Mouse (Mus musculus) liver, embryonic 14.5 days (tissue): ENCODE measurements around the gene Tnni3. TPM values are rescaled to one million over a fixed set of nuclear protein-coding genes. Genes with fewer than 3 reads are reported as not detected.

Experiments
- ATAC-seq: fragments of 200-750 bp; cut with Nextera tagmentation; 2 replicates; pipeline ENCODE4 v1.8.0; 2017; ENCODE audit warnings: moderate number of reproducible peaks, mild to moderate bottlenecking, moderate library complexity; ENCODE audit not compliant: insufficient read depth
- DNase-seq, 3 experiments: peaks; one replicate each; pipeline ENCODE4 v3.0.0-alpha.2; 2012 to 2013; ENCODE audit warnings: low read depth in 3 of 3, low spot score in 3 of 3
- H3K27ac ChIP-seq: fragments of 300-500 bp; sonication (generic); 2 replicates; pipeline ENCODE4 v1.5.1; 2014; ENCODE audit warnings: moderate library complexity, mild to moderate bottlenecking, control low read depth, inconsistent platforms
- H3K27me3 ChIP-seq: fragments of 300-500 bp; sonication (generic); 2 replicates; pipeline ENCODE4 v1.6.1; 2014; ENCODE audit warnings: mild to moderate bottlenecking, low read length, moderate library complexity; ENCODE audit not compliant: control insufficient read depth, insufficient read depth
- H3K36me3 ChIP-seq: fragments of 300-500 bp; sonication (generic); replicated peaks from 2 replicates; pipeline ENCODE4 v1.6.1; 2014; ENCODE audit warnings: low read depth; ENCODE audit not compliant: control insufficient read depth, insufficient read depth
- H3K4me1 ChIP-seq, 2 experiments: fragments of 200-500 bp in 1 of 2; fragments of 300-500 bp in 1 of 2; sonication (generic) in 1 of 2; replicated peaks; 2 replicates each; pipeline ENCODE4 v1.6.1; 2012 to 2014; ENCODE audit warnings: antibody characterized with exemption in 1 of 2, inconsistent platforms in 1 of 2, low read length in 1 of 2; ENCODE audit not compliant: control insufficient read depth in 2 of 2, insufficient read depth in 2 of 2
- H3K4me2 ChIP-seq: fragments of 300-500 bp; sonication (generic); 2 replicates; pipeline ENCODE4 v1.6.1; 2014; ENCODE audit warnings: low read depth, mild to moderate bottlenecking, control low read depth, moderate library complexity
- H3K4me3 ChIP-seq, 2 experiments: fragments of 200-500 bp in 1 of 2; fragments of 300-500 bp in 1 of 2; sonication (generic) in 1 of 2; 2 replicates each; pipeline ENCODE4 v1.5.1; 2012 to 2014; ENCODE audit warnings: low read depth in 2 of 2, low read length in 2 of 2, mild to moderate bottlenecking in 2 of 2, control low read depth in 1 of 2, inconsistent platforms in 1 of 2, moderate library complexity in 1 of 2; ENCODE audit not compliant: insufficient read depth in 1 of 2
- H3K9ac ChIP-seq: fragments of 300-500 bp; sonication (generic); replicated peaks from 2 replicates; pipeline ENCODE4 v1.6.1; 2014; ENCODE audit warnings: mild to moderate bottlenecking, control low read depth, moderate library complexity
- H3K9me3 ChIP-seq: fragments of 300-500 bp; sonication (generic); 2 replicates; pipeline ENCODE4 v1.6.1; 2016; ENCODE audit warnings: low read length, mixed read lengths; ENCODE audit not compliant: control insufficient read depth
- CTCF ChIP-seq: IDR thresholded peaks from 2 replicates; pipeline ENCODE4 v1.5.1; 2016; ENCODE audit warnings: antibody characterized with exemption, low read depth, control low read depth
- EP300 ChIP-seq: IDR thresholded peaks from 2 replicates; pipeline ENCODE4 v1.6.1; 2016; ENCODE audit warnings: antibody characterized with exemption, low read depth
- WGBS: fragments of 180-500 bp; shearing (Covaris S2); extraction: QIAGEN DNeasy Blood & Tissue Kit; methylation state at CpG from one replicate; pipeline ENCODE4 v1.1.7; 2014; ENCODE audit not compliant: insufficient replicate concordance; 5-methylcytosine and 5-hydroxymethylcytosine counted together
- polyA plus RNA-seq, 2 experiments: library from polyadenylated mRNA; depleted of rRNA in 1 of 2; stranded (reverse) in 1 of 2; unstranded in 1 of 2; fragments of >200 nt; fragmentation: Nextera tagmentation in 1 of 2; extraction: Ambion mirVana in 1 of 2; gene quantifications; 2 replicates each; pipeline versions ENCODE4 v1.2.1 to v1.2.3; 2012 to 2014

Tnni3 gene
- polyA plus RNA-seq, 2 experiments, result 0.35 TPM; not detected in 1

DNA sequence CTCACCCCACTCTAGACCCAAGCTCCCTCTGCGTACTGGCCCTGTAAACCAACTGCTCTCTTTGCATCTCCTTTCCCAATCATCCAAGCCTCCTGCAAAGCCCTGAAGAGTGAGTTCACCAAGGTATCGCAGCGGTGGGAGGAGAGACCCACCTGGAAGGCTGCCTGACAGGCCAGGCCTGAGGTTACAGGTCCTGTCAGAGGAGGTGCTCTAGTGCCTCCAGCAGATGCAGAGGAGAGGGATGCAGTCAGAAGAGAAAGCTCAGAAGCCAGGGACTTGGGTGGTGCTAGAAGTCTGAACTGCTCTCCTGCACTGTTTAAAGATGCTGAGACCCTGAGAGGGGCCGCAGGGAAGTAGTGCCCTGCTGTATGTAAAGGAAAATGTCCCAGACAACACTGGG lies 25.0 kb downstream of the Tnni3 start:
- H3K9ac ChIP-seq, result no peak overlapping the region

DNA sequence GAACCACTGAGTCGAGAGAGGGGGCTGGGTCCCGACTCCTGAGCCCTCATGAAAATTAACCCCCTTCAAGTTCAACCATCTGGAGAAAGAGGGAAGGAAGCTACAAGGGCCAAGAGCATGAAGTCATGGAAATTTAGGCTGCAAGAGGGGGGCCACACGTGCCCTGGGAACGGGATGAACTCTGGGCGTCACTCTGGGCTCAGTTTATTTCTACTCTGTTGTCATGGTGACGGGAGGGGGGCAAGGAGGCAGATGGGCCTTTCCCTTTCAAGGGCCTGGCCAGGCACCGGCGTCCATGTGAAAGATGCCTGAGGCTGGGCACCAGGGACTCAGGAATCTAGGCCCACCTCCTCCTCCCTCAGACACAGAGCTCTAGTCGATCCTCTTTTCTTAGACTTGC lies 25.8 kb downstream of the Tnni3 start:
- Histone ChIP-seq H3K4me3 (no peak overlapping the region), H3K27me3 (no peaks in the 10 kb centered on the region), H3K36me3 (peaks cover 8% of the 10 kb centered on the region), H3K4me1 (peaks cover 22 to 32% of the 10 kb centered on the region in 2 experiments), H3K27ac (no peak overlapping the region), H3K9me3 (no peaks in the 10 kb centered on the region), H3K4me2 (no peak overlapping the region; the same call in 1 of the 2 replicates), H3K9ac (no peak overlapping the region)
- no peak for ATAC-seq
- 53% methylated on average over 9 of the region's 9 CpGs for WGBS
- no peak for DNase-seq
- TF ChIP-seq CTCF, result no peak
- TF ChIP-seq EP300, result no peak

More for the DNA sequence above, 25.0 kb downstream of the Tnni3 start:
- H3K9me3 ChIP-seq, result no peaks in the 10 kb centered on the region
- H3K36me3 ChIP-seq, result peaks cover 8% of the 10 kb centered on the region
- 76% methylated on average over 4 of the region's 4 CpGs for WGBS
- H3K4me2 ChIP-seq, result peak overlapping the region; percentile 88
- peak overlapping the region in 1 of 2 experiments; percentile 12; a peak in 1 of 4 replicates for H3K4me3 ChIP-seq
- TF ChIP-seq EP300, result no peak
- no peak for TF ChIP-seq CTCF
- no peak overlapping the region for H3K27ac ChIP-seq
- H3K27me3 ChIP-seq, result no peaks in the 10 kb centered on the region
- DNase-seq, result no peak
- ATAC-seq, result no peak
- peaks cover 19 to 31% of the 10 kb centered on the region in 2 experiments for H3K4me1 ChIP-seq

DNA sequence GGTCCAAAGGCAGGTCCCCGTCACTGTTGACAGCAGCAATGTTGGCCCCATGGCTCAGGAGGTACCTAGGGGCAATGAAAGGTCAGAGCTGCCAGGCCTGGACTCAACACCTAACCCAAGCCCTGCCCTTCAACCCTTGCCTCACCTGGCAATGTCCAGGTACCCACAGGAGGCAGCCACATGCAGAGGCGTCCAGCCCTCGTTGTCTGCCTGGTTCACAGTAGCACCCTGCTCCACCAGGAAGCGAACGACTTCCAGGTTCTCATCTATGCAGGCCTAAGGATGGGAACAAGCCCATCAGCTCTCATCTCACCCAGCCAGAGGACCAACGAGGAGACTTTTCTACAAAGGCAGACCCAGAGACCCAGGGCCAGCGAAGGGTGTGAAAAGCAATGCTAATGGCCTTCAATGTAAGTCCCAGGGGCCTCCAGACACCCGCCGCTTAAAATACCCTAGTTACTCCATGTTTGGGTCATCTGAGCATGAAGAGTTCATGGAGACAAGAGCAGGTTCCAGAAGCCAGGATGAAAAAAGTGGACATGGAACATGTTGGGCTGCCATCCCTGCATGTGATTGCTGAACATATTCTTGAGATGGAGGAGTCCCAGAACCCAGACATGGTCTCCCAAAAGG lies 26.6 kb downstream of the Tnni3 start:
- Histone ChIP-seq H3K27me3 (no peaks in the 10 kb centered on the region), H3K9ac (no peak overlapping the region), H3K4me2 (no peak overlapping the region), H3K27ac (no peak overlapping the region), H3K36me3 (peaks cover 8% of the 10 kb centered on the region), H3K9me3 (no peaks in the 10 kb centered on the region), H3K4me3 (no peak overlapping the region), H3K4me1 (peaks cover 17 to 35% of the 10 kb centered on the region in 2 experiments)
- ATAC-seq, result no peak
- TF ChIP-seq EP300 (no peak), CTCF (no peak)
- no peak for DNase-seq
- 83% methylated on average over 9 of the region's 9 CpGs for WGBS

DNA sequence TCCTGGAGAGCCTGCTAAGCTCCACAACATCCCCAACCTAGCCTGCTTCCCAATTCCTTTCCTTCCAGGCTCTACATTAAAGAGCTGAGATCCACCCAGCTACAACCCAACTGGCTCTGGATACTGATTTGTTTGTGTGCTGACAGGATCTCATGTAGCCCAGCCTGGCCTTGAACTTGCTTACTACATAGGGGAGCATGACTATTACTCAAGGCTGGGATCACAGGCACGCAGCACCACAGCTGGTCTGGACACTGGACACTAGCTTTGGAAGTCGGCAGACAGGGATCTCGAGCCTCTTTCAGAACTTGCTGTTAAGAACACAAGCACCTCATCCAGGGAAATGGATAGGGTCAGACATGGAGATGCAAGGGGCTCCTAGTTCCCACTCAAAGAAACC lies 27.6 kb downstream of the Tnni3 start:
- DNase-seq (no peak), ATAC-seq (no peak)
- H3K9ac ChIP-seq, result no peak overlapping the region
- no peaks in the 10 kb centered on the region for H3K9me3 ChIP-seq
- no peak overlapping the region for H3K4me3 ChIP-seq
- H3K27ac ChIP-seq, result no peak overlapping the region
- peaks cover 13% of the 10 kb centered on the region for H3K36me3 ChIP-seq
- no peaks in the 10 kb centered on the region for H3K27me3 ChIP-seq
- TF ChIP-seq CTCF (no peak), EP300 (no peak)
- H3K4me1 ChIP-seq, result peaks cover 17 to 39% of the 10 kb centered on the region in 2 experiments
- no peak overlapping the region for H3K4me2 ChIP-seq
- WGBS, result 63% methylated on average over 3 of the region's 3 CpGs

DNA sequence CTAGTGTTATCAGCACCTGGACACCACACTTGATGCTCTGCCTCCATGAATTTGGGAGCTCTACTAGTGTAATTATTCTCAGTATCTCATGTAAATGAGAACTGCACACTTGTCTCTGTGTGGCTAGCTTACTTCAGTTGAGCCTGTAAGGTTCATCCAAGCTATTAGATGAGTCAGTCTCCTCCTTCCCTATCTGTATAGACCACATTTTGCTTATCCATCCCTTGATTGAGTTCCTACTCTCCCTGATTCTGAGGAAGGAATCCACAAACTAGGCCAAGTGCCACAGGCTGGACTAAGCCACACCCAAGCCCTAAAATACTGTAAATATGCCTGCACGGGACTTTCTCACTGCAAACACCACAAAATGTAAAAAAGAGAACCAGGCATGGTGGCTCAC lies 30.0 kb downstream of the Tnni3 start:
- no peak for TF ChIP-seq EP300
- no peak for TF ChIP-seq CTCF
- H3K27ac ChIP-seq, result no peak overlapping the region
- no peak overlapping the region for H3K4me3 ChIP-seq
- H3K36me3 ChIP-seq, result peaks cover 20% of the 10 kb centered on the region
- H3K9ac ChIP-seq, result no peak overlapping the region
- no peak overlapping the region for H3K4me2 ChIP-seq
- no peak for DNase-seq
- WGBS, result 22% methylated on average over 1 of the region's 1 CpGs
- H3K4me1 ChIP-seq, result peaks cover 13 to 36% of the 10 kb centered on the region in 2 experiments
- H3K9me3 ChIP-seq, result no peaks in the 10 kb centered on the region
- ATAC-seq, result peak; percentile 59
- H3K27me3 ChIP-seq, result no peaks in the 10 kb centered on the region
